Mouse (Mus musculus): Measurements from ENCODE around the gene 4833427G06Rik.

GRCm38 (mm10) chr9:51060601-51061000, 41.3 kb downstream of the 4833427G06Rik start, which contains the start of gene Btg4:
- no peak for TF ChIP-seq CTCF (IDR thresholded peaks at IDR 0.05; ENCODE audit: control insufficient read depth, insufficient read depth, insufficient read length)
- no peak for TF ChIP-seq FOSL1 (IDR thresholded peaks at IDR 0.05; ENCODE audit: insufficient read depth, low read length, poor library complexity, severe bottlenecking)
- TF ChIP-seq CEBPB (IDR thresholded peaks at IDR 0.05; ENCODE audit: low read depth): no peak
- no peak for TF ChIP-seq MYOD1 (IDR thresholded peaks at IDR 0.05; ENCODE audit: control insufficient read depth, insufficient read length, low read depth)
- no peak for TF ChIP-seq MYOG (IDR thresholded peaks at IDR 0.05; ENCODE audit: control insufficient read depth, extremely low read depth, insufficient read length)
- no peak for TF ChIP-seq MAX (IDR thresholded peaks at IDR 0.05)

All from C2C12 (cell line).